Mouse (Mus musculus): Measurements from ENCODE around the gene Ccdc85a.
"Not testable (repeated sequence)": the region's sequence is repeated elsewhere in the genome, so short reads cannot be mapped to it uniquely, and the experiment has no call there.

Ccdc85a gene

GRCm38 (mm10) chr11:28415841-28416240 is 168.3 kb downstream of the Ccdc85a start:
- no peak for DNase-seq

GRCm38 (mm10) chr11:28409880-28410279 is 174.2 kb downstream of the Ccdc85a start:
- not testable (repeated sequence) for DNase-seq

- DNase-seq, result no peak
Observed at GRCm38 (mm10) chr11:28397166-28397565, 187.0 kb downstream of the Ccdc85a start.

- no peak for DNase-seq
Observed at GRCm38 (mm10) chr11:28375891-28376290, 208.2 kb downstream of the Ccdc85a start.

GRCm38 (mm10) chr11:28374636-28375035 is 209.5 kb downstream of the Ccdc85a start:
- DNase-seq, result no peak

GRCm38 (mm10) chr11:28371381-28371780 is 212.7 kb downstream of the Ccdc85a start:
- DNase-seq, result not testable (repeated sequence)

- DNase-seq, result no peak
Observed at GRCm38 (mm10) chr11:28365929-28366244, 218.2 kb downstream of the Ccdc85a start.

- peak; percentile 89 to 90 for DNase-seq
Observed at GRCm38 (mm10) chr11:28365209-28365928, 218.8 kb downstream of the Ccdc85a start.

GRCm38 (mm10) chr11:28343465-28343864 is 240.7 kb downstream of the Ccdc85a start:
- no peak for DNase-seq

- no peak for DNase-seq
Observed at GRCm38 (mm10) chr11:28341887-28342286, 242.2 kb downstream of the Ccdc85a start.

GRCm38 (mm10) chr11:28339224-28340150 is 244.6 kb downstream of the Ccdc85a start, which contains the start of gene Gm6685:
Gene Gm6685 (minus strand): TSS chr11:28339867.
- not testable (repeated sequence) for DNase-seq
